In the genomic region with DNA sequence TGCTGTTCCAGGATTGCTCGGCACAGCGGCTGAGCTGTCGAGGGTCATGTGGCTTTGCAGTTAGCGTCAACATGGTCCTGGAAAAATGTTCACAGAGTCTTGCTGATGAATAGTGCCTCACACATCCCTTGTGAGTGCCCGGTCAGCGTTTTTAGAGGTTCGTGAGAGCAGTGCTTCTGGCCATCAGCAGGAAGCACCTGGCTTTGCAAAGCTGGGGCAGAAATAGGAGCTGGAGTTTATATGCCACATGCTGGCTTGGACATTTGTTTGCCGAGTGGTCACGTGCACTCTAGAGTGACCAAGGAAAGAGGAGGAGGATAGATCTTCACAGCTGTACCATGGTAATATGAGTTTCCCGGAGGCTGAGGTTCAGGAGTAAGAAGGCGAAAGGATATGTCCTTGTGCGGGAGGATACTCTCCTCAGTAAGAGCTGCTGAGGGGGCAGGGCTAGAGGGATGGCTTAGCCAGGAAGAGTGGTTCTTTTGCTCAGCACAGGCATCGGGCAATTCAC, we compare ENCODE assay signal across 8 mouse cellular contexts. TPM values are rescaled to one million over a fixed set of nuclear protein-coding genes. Genes with fewer than 3 reads are reported as not detected.
DNase-seq lines count a peak whose midpoint lies in the region; ATAC-seq lines count a peak whose summit lies in the region.

No protein-coding gene starts in this region.

- no peaks in the 10 kb centered on the region for H3K36me3 ChIP-seq in heart, embryonic 13.5 days
- H3K36me3 ChIP-seq in macrophage (ENCODE audit: inconsistent target), result no peaks in the 10 kb centered on the region

- H3K27me3 ChIP-seq in heart, embryonic 13.5 days (replicated peaks), result no peaks in the 10 kb centered on the region

- peak overlapping the region; percentile 22 for H3K4me2 ChIP-seq in heart, embryonic 13.5 days

- peak; percentile 48 to 66 for DNase-seq in right cerebral cortex, postnatal 10 days (ENCODE audit: low spot score in 2 of 2)
- no peak for DNase-seq in right cerebral cortex, adult 18-20 months
- DNase-seq in kidney, postnatal 25 days, result peak; percentile 14 to 49
- DNase-seq in frontal cortex, postnatal 36 days (ENCODE audit: low spot score in 2 of 2), result no peak
- no peak for DNase-seq in layer of hippocampus, postnatal 10 days (ENCODE audit: low spot score in 2 of 2)

- H3K9me3 ChIP-seq in heart, embryonic 13.5 days, result no peaks in the 10 kb centered on the region

- H3K27ac ChIP-seq in heart, embryonic 13.5 days (replicated peaks), result peak overlapping the region; percentile 71
- peak overlapping the region; percentile 66 for H3K27ac ChIP-seq in macrophage

- no peak for ATAC-seq in heart, embryonic 13.5 days (ENCODE audit: extremely low read depth, insufficient number of reproducible peaks, low FRiP score, low TSS enrichment)
- ATAC-seq in activated CD4-positive, CD25-positive, alpha-beta regulatory T cell, adult 4 months, result no peak

- no peak overlapping the region for H3K4me3 ChIP-seq in heart, embryonic 13.5 days
- no peak overlapping the region for H3K4me3 ChIP-seq in macrophage (ENCODE audit: inconsistent target)

- no peaks in the 10 kb centered on the region for H3K79me2 ChIP-seq in macrophage (ENCODE audit: inconsistent target)

- H3K4me1 ChIP-seq in heart, embryonic 13.5 days, result peaks cover 53% of the 10 kb centered on the region

- H3K9ac ChIP-seq in heart, embryonic 13.5 days, result peak overlapping the region; percentile 26; the same call in 1 of the 2 replicates

- WGBS in heart, embryonic 13.5 days, result 41% methylated on average over 13 of the region's 13 CpGs
- WGBS in macrophage (ENCODE audit: missing documents), result 25% methylated on average over 13 of the region's 13 CpGs

RNA-seq across cellular contexts. Expression of a gene that starts 23.8 kb away (rescaled TPM):
- polyA plus RNA-seq in heart, embryonic 13.5 days (2015; fragmentation: Nextera tagmentation; extraction: Ambion mirVana), result 0.13 TPM in 1 of 2 replicates, not detected in the other
- not detected for total RNA-seq in macrophage (2018; cell fraction: chromatin; rRNA removed)
- not detected for total RNA-seq in macrophage (2018; cell fraction: cytosol; rRNA removed)
- under 1 TPM in 2 of 26 experiments, not detected in 24; 0.52 to 0.75 TPM for total RNA-seq in macrophage (2018; cell fraction: nucleus; rRNA removed)
- polyA plus RNA-seq in macrophage (2018), result not detected in 3 replicates
- polyA plus RNA-seq in activated CD4-positive, CD25-positive, alpha-beta regulatory T cell, adult 4 months (2017; shearing (Covaris generic)), result 100 to 1,000 TPM; 242 to 284 TPM
- total RNA-seq in layer of hippocampus, postnatal 10 days (2021), result not detected

Comparison
In these comparisons a context has a peak if more than half of its experiments do, and no peak if none do; other contexts are left out.
1. DNase-seq: peak in right cerebral cortex, postnatal 10 days (2 of 2) and kidney, postnatal 25 days (2 of 2); none in right cerebral cortex, adult 18-20 months (single experiment), frontal cortex, postnatal 36 days (0 of 2) and layer of hippocampus, postnatal 10 days (0 of 2).
2. RNA of a gene that starts 23.8 kb away (polyA plus RNA-seq): 242 to 284 TPM in activated CD4-positive, CD25-positive, alpha-beta regulatory T cell, adult 4 months; 0.13 TPM in heart, embryonic 13.5 days and not detected in macrophage; every median in the first group is over 100 times any median in the second.